Mouse (Mus musculus) layer of hippocampus, adult 18-20 months (tissue): Measurements from ENCODE around the gene Ms4a10. TPM values are rescaled to one million over a fixed set of nuclear protein-coding genes. Genes with fewer than 3 reads are reported as not detected.
A peak's percentile ranks its signal among the peaks of the same experiment; 100 is the strongest.

Experiments used
- DNase-seq, 2 experiments: peaks; one replicate each; pipeline ENCODE4 v3.0.0; 2022; ENCODE audit warnings: low spot score in 2 of 2
- long read RNA-seq: library from polyadenylated mRNA; stranded (forward); transcript quantifications from one replicate; pipeline ENCODE4 v2.0.0, GENCODE M21; 2021
- total RNA-seq, 2 experiments: library from RNA; stranded (reverse); gene quantifications; 2 replicates each; pipeline ENCODE4 v1.2.3; 2021

Ms4a10 gene
- not detected for total RNA-seq
- long read RNA-seq = 0 reads

- no peak for DNase-seq
These were observed at the start of gene Ms4a10 for GRCm38 (mm10) chr19:10974238-10974865. Gene Ms4a10 (minus strand): TSS chr19:10974670.

- no peak for DNase-seq
These were observed 47.9 kb upstream of the Ms4a10 start for GRCm38 (mm10) chr19:11022382-11022781.

GRCm38 (mm10) chr19:11017891-11018290 is 43.4 kb upstream of the Ms4a10 start, which contains the start of gene Ms4a18:
Gene Ms4a18 (minus strand): TSS chr19:11018031.
- no peak for DNase-seq

- DNase-seq = no peak
These were observed 42.8 kb upstream of the Ms4a10 start for GRCm38 (mm10) chr19:11017251-11017650.

GRCm38 (mm10) chr19:11015998-11016397 is 41.5 kb upstream of the Ms4a10 start:
- no peak for DNase-seq

- no peak for DNase-seq
These were observed 41.0 kb upstream of the Ms4a10 start for GRCm38 (mm10) chr19:11015468-11015867.

- no peak for DNase-seq
These were observed 18.7 kb upstream of the Ms4a10 start, which contains the start of gene Ms4a15 for GRCm38 (mm10) chr19:10993150-10993549. Gene Ms4a15 (minus strand): TSS chr19:10993250.

- no peak for DNase-seq
These were observed 17.4 kb upstream of the Ms4a10 start for GRCm38 (mm10) chr19:10991911-10992310.

- no peak for DNase-seq
These were observed 16.3 kb upstream of the Ms4a10 start for GRCm38 (mm10) chr19:10990751-10991150.

GRCm38 (mm10) chr19:10988563-10988962 is 14.1 kb upstream of the Ms4a10 start:
- DNase-seq = no peak

GRCm38 (mm10) chr19:10985889-10986288 is 11.4 kb upstream of the Ms4a10 start:
- no peak for DNase-seq

- no peak for DNase-seq
These were observed 10.1 kb upstream of the Ms4a10 start for GRCm38 (mm10) chr19:10984551-10984950.

- no peak for DNase-seq
These were observed 8.7 kb upstream of the Ms4a10 start for GRCm38 (mm10) chr19:10983146-10983545.

GRCm38 (mm10) chr19:10980210-10980609 is 5.7 kb upstream of the Ms4a10 start:
- no peak for DNase-seq

- peak; percentile 29 to 77 for DNase-seq
These were observed 5.0 kb upstream of the Ms4a10 start for GRCm38 (mm10) chr19:10979184-10980168.

GRCm38 (mm10) chr19:10976318-10976717 is 1.8 kb upstream of the Ms4a10 start:
- no peak for DNase-seq

GRCm38 (mm10) chr19:10975187-10975586 is 717 bp upstream of the Ms4a10 start:
- DNase-seq = no peak

- no peak for DNase-seq
These were observed 1.3 kb downstream of the Ms4a10 start for GRCm38 (mm10) chr19:10973187-10973586.

- no peak for DNase-seq
These were observed 1.8 kb downstream of the Ms4a10 start for GRCm38 (mm10) chr19:10972660-10973059.

- DNase-seq = no peak
These were observed 4.0 kb downstream of the Ms4a10 start for GRCm38 (mm10) chr19:10970457-10970856.

- DNase-seq = no peak
These were observed 5.9 kb downstream of the Ms4a10 start for GRCm38 (mm10) chr19:10968578-10968977.

GRCm38 (mm10) chr19:10965721-10966120 is 8.7 kb downstream of the Ms4a10 start:
- DNase-seq = no peak
